Mouse (Mus musculus) lung, adult 2 months (tissue): Measurements from ENCODE around the gene Gpx4. TPM values are rescaled to one million over a fixed set of nuclear protein-coding genes. Genes with fewer than 3 reads are reported as not detected.
"Not testable (repeated sequence)": the region's sequence is repeated elsewhere in the genome, so short reads cannot be mapped to it uniquely, and the experiment has no call there.

Source experiments
- DNase-seq: peaks from one replicate; pipeline ENCODE4 v3.0.0; 2022
- H3K4me1 ChIP-seq: fragments of 200-500 bp; 2 replicates; pipeline ENCODE4 v1.6.1; 2011; ENCODE audit warnings: low read length; ENCODE audit not compliant: control insufficient read depth, insufficient read depth
- H3K4me3 ChIP-seq: fragments of 200-500 bp; replicated peaks from 2 replicates; pipeline ENCODE3; 2011; ENCODE audit warnings: low read depth, mild to moderate bottlenecking, control low read depth, low read length; ENCODE audit errors: extremely low read depth
- CTCF ChIP-seq: fragments of 200-500 bp; IDR thresholded peaks from 2 replicates; pipeline ENCODE4 v1.5.1; 2011; ENCODE audit warnings: mild to moderate bottlenecking, low read length, control low read depth; ENCODE audit not compliant: insufficient read depth
- POLR2A ChIP-seq: fragments of 200-500 bp; IDR thresholded peaks from 2 replicates; pipeline ENCODE4 v1.6.1; 2011; ENCODE audit warnings: low read depth, mild to moderate bottlenecking, control low read depth, low read length, borderline replicate concordance; ENCODE audit errors: extremely low read depth
- WGBS: fragments of 180-500 bp; shearing (Covaris S2); methylation state at CpG from one replicate; pipeline ENCODE4 v1.1.7; 2018; 5-methylcytosine and 5-hydroxymethylcytosine counted together
- polyA plus RNA-seq: library from polyadenylated mRNA; depleted of rRNA; stranded (reverse); fragments of >200 nt; gene quantifications from 2 replicates; pipeline ENCODE4 v1.2.3, GENCODE M21; 2012

Gene Gpx4
- polyA plus RNA-seq, 1 experiment: 581 TPM

DNA sequence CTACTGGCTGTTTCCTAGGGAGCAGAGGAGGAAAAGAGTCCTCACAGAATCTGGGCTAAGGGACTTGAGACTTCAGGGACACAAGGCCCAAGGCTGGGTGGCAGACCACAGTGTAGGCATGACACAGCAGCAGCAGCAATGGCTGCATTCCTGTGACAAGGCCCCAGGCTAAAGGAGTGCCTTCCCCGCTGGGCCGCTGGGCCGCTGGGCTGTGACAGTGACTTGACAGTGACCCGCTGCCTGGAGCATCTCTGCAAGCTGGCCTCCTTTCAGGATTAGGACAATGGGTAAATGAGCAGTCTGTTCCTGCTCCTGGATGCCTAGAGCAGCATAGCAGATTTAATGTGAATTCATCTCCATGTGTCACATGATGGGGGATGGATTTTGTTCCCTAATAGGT, 2.9 kb upstream of the Gpx4 start:
- no peak for DNase-seq
- Histone ChIP-seq H3K4me1 (peaks cover 4% of the 10 kb centered on the region; the same call in 1 of the 2 replicates), H3K4me3 (no peak overlapping the region)
- WGBS: 77% methylated on average over 4 of the region's 4 CpGs
- TF ChIP-seq CTCF (no peak), POLR2A (no peak)

DNA sequence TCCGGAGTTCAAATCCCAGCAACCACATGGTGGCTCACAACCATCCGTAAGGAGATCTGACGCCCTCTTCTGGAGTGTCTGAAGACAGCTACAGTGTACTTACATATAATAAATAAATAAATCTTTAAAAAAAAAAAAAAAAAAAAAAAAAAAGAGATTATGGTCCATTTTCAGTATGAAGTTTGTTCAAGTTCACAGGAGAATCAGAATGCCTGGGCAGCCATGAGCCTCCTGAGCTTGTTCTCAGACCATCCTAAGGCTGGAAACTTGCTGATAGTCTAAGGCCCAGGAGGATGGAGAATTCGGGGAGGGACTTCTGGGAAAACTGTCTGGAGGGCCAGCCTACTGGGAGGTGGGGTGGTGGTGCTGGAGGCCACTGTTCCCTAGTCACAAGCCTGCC, 1.6 kb upstream of the Gpx4 start:
- H3K4me3 ChIP-seq, DNase-seq, H3K4me1 ChIP-seq: not testable (repeated sequence)
- WGBS: 74% methylated on average over 3 of the region's 4 CpGs

DNA sequence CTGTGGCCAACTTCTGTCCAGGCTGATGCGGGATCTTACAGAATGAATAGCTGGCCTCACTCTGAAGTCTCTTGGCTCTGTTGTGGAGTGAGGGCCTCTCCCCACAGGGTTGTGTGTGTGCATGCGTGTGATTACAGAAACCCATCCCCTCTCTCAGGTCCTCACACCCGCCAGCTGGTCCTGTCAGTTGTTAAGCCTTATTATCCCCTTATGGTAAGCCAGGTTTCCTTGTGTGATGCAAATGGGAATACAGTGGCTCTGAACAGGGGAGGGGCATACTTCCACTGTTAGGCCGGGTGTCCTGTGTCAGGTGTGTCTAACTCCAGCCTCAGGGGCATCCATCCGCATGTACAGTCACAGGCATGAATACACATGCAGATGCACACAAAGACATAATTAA, 1.2 kb upstream of the Gpx4 start:
- H3K4me3 ChIP-seq: no peak overlapping the region
- no peak for DNase-seq
- TF ChIP-seq CTCF: no peak
- no peak for TF ChIP-seq POLR2A
- 93% methylated on average over 5 of the region's 5 CpGs for WGBS
- peaks cover 6% of the 10 kb centered on the region; the same call in 1 of the 2 replicates for H3K4me1 ChIP-seq

DNA sequence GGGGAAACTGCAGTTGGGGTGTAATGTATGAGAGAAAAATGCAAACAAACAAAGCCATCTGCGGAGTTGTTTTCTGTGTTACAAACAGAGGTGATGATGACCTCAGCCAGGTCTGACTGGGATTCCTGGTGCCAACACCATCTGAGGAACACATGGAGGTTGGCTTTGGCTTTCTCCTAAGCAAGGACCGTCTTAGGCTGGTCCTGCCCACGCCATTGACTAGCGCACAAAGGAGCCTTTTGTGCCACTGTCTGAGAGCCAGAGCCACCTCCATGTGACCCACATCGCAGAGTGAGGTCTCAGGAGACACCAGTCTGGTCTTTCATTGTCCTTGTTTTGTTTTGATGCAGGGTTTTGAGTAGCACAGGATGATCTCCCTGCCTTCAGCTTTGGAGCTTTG, 1.4 kb downstream of the Gpx4 start:
- 58% methylated on average over 5 of the region's 5 CpGs for WGBS

DNA sequence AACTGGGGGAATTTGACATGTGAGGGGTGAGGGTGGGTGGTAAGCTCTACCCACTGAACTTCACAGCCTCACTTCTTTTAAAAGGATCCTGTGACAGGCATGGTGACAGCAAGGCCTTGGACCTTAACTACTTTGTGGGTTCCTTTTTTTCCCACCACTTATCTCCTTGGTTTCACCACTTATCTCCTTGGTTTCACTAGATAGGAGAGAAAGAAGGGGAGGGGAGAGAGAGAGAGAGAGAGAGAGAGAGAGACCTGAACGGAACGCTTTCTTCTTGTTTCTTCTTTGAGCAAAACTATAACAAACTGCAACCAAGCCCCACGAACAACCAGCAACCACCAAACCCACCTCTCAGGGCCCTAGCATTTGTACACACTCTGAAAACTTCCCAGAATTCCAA, 1.9 kb downstream of the Gpx4 start:
- Histone ChIP-seq H3K4me3 (no peak overlapping the region), H3K4me1 (peaks cover 24% of the 10 kb centered on the region)
- TF ChIP-seq CTCF: no peak
- no peak for DNase-seq
- 60% methylated on average over 3 of the region's 3 CpGs for WGBS

More for the DNA sequence above, 1.4 kb downstream of the Gpx4 start:
- DNase-seq: no peak
- Histone ChIP-seq H3K4me3 (no peak overlapping the region), H3K4me1 (peaks cover 24% of the 10 kb centered on the region)
- TF ChIP-seq CTCF (no peak), POLR2A (no peak)

DNA sequence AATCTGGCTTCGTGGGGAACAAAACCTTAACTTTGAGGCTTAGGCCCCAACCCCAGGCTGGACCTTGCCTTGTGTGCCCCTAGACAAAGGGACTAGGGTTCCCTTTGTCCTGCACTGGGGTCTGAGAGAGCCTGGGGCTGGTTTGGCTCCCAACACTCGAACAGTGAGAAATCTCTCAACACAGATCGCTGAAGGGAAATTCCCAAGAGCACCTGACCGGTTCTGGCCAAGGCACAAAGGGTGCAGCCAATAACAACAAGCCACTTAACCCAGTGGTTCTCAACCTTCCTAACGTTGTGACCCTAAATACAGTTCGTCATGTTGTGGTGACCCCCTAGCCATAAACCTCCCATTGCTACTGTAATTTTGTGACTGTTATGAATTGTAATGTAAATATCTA, 3.3 kb downstream of the Gpx4 start:
- Histone ChIP-seq H3K4me1 (peaks cover 28% of the 10 kb centered on the region), H3K4me3 (no peak overlapping the region)
- no peak for DNase-seq
- 54% methylated on average over 6 of the region's 6 CpGs for WGBS
- TF ChIP-seq CTCF (no peak), POLR2A (no peak)

DNA sequence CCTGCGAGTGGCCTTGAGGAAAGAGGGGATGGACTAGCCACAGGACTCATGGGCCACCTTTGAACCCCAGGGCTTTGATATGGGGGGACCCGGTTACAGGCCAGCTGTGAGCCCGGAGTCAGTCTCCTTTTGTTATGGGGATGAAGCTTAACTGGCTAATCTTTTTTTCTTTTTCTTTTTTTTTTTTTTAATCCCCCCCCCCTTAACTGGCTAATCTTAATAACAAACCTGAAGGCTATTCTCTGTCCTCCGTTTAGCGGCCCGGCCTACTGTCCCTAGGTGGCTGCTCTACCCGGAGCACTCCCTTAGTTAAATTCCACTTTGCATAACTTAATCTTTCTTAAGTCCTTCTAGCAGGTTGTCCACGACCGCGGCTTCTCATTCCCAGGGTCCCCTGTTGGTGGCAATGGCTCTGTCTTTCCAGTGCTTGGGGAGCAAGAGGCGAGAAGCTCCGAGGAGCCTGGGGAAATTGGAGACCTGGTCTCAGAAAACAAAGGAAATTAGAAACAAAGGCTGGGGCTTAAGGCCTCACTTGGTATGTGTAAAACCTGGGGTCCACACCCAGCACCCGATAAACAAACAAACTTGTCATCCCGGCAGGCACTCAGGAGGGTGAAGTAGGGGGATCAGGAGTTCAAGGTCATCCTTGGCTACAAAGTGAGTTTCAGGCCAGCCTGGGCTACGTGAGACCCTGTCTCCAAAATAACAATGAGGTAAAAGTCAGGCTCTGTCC, 4.1 kb downstream of the Gpx4 start:
- DNase-seq: no peak
- WGBS: 40% methylated on average over 15 of the region's 15 CpGs
- H3K4me3 ChIP-seq: no peak overlapping the region
- H3K4me1 ChIP-seq: peaks cover 34% of the 10 kb centered on the region
- TF ChIP-seq CTCF: no peak
- TF ChIP-seq POLR2A: no peak

DNA sequence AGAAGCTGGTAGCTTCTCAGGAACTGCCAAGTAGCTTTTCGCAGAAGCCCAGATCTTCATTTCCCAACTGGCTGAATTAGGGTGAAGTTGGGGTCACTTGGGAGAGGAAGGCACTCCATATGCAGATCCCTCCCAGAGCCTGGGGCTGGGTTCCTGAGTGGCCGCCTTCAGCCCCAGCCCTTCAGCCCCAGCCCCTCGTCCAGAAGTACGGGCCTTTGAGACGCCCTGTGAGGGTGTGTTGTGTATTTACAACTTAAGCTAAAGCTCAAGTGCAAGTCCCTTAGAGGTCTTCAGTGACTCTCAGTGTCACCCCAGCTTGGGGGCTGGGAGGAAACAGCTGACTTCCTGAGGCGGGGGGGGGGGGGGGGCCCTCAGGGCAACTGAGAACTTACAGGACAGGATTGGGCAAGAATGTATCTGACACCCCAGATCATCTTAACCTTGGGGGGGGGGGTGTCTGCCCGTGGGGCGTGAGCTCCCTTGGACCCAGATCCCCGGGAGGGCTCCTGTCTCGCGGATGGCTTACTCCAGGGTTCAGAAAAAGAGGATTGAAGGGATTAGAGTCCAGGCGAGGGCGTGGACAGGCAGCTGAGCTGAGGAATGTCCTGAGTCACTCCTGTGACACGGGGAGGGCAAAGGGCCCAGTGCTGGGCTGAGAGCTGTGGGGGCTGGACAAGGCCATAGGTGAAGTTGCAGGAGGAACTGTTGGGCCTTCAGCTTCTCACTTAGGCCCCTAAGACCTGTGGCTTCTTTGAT, 4.8 kb downstream of the Gpx4 start:
- no peak overlapping the region for H3K4me3 ChIP-seq
- peak; percentile 77 for DNase-seq

DNA sequence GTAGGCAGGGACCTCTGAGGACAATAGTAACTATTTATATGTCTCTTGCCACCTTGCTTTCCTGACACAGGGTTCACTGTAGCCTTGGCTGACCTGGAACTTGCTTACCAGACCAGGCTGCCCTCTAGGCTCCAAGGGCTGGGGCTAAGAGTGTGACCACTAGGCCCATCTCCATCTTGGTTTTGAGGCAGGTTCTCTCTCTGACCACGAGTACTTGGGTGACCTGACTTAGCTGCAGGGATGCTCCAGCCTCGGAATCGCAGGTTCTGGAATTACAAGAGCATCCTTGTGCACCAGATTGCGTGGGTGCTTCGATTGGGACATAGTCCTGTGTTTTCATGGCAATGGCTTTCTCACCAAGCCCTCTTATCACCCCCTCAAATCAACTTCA, 5.4 kb downstream of the Gpx4 start:
- no peak overlapping the region for H3K4me3 ChIP-seq
- H3K4me1 ChIP-seq: peaks cover 34% of the 10 kb centered on the region
- TF ChIP-seq POLR2A (no peak), CTCF (no peak)
- no peak for DNase-seq
- 71% methylated on average over 5 of the region's 5 CpGs for WGBS

More for the DNA sequence above, 4.8 kb downstream of the Gpx4 start:
- TF ChIP-seq CTCF: no peak
- peak; percentile 42; the same call in 1 of the 2 replicates for TF ChIP-seq POLR2A
- 14% methylated on average over 14 of the region's 14 CpGs for WGBS
- peaks cover 34% of the 10 kb centered on the region for H3K4me1 ChIP-seq

DNA sequence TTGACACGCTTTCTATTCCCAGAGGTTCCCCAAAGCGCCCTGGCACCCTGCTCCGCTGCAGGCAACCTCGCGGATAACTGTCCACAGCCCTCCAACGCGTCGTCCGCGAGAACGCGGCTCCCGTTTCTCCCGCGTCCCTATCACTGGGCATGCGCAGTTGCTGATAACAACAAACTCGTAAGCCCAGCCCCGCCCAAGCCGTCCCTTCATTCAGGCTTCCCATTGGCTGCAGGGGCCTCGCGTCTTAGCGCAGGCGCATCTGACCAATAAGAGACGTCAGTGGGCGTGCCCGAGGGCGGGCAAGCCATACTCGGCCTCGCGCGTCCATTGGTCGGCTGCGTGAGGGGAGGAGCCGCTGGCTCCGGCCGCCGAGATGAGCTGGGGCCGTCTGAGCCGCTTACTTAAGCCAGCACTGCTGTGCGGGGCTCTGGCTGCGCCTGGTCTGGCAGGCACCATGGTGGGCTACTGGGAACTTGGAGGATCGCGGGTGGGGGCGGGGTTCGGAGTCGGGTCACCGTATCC, 6.4 kb downstream of the Gpx4 start:
- Histone ChIP-seq H3K4me3 (peak overlapping the region; percentile 87), H3K4me1 (peaks cover 34% of the 10 kb centered on the region)
- peak; percentile 99 for DNase-seq
- under 1% methylated on average over 47 of the region's 47 CpGs for WGBS
- TF ChIP-seq CTCF (no peak), POLR2A (peak; percentile 96)
